Mouse (Mus musculus) MEL (cell line): ENCODE results near the gene AC109138.7. TPM values are rescaled to one million over a fixed set of nuclear protein-coding genes. Genes with fewer than 3 reads are reported as not detected.

ENCODE experiments used
- DNase-seq: peaks from one replicate; pipeline ENCODE4 v3.0.0; 2011; ENCODE audit warnings: low read depth, low spot score
- H3K27ac ChIP-seq: 2 replicates; pipeline ENCODE4 v1.5.1; 2012; ENCODE audit warnings: low read depth, mild to moderate bottlenecking, control low read depth, low read length, moderate library complexity; ENCODE audit not compliant: control insufficient read depth
- H3K27me3 ChIP-seq, 2 experiments: fragments of 150-350 bp in 1 of 2; sonication (generic) in 1 of 2; 2 replicates each; pipeline ENCODE4 v1.6.1; 2012; ENCODE audit warnings: low read length in 2 of 2, mild to moderate bottlenecking in 2 of 2, improper control_type of control experiment in 1 of 2, moderate library complexity in 1 of 2; ENCODE audit not compliant: insufficient read depth in 2 of 2, control insufficient read depth in 1 of 2
- H3K36me3 ChIP-seq, 2 experiments: 2 replicates each; pipeline ENCODE4 v1.6.1; 2012 to 2014; ENCODE audit warnings: low read length in 2 of 2, improper control_type of control experiment in 1 of 2, inconsistent platforms in 1 of 2, mild to moderate bottlenecking in 1 of 2; ENCODE audit not compliant: insufficient read depth in 2 of 2, control insufficient read depth in 1 of 2
- H3K4me1 ChIP-seq, 2 experiments: fragments of 150-350 bp in 1 of 2; sonication (generic) in 1 of 2; 2 replicates each; pipeline ENCODE4 v1.6.1; 2012; ENCODE audit warnings: low read length in 2 of 2, improper control_type of control experiment in 1 of 2, mild to moderate bottlenecking in 1 of 2; ENCODE audit not compliant: insufficient read depth in 2 of 2, control insufficient read depth in 1 of 2
- H3K4me3 ChIP-seq, 2 experiments: fragments of 150-350 bp in 1 of 2; sonication (generic) in 1 of 2; 2 replicates each; pipeline ENCODE4 v1.5.1; 2012; ENCODE audit warnings: low read depth in 2 of 2, low read length in 2 of 2, mild to moderate bottlenecking in 2 of 2, moderate library complexity in 2 of 2, control low read depth in 1 of 2, improper control_type of control experiment in 1 of 2; ENCODE audit not compliant: control insufficient read depth in 1 of 2, insufficient read depth in 1 of 2
- H3K79me2 ChIP-seq: 2 replicates; pipeline ENCODE4 v1.6.1; 2012; ENCODE audit warnings: mild to moderate bottlenecking, low read length, moderate library complexity; ENCODE audit not compliant: control insufficient read depth, poor library complexity, insufficient read depth
- H3K9ac ChIP-seq: 2 replicates; pipeline ENCODE4 v1.6.1; 2012; ENCODE audit warnings: low read depth, mild to moderate bottlenecking, control low read depth, low read length, moderate library complexity; ENCODE audit not compliant: control insufficient read depth, poor library complexity, severe bottlenecking
- H3K9me3 ChIP-seq: fragments of 150-350 bp; sonication (generic); replicated peaks from 2 replicates; pipeline ENCODE4 v1.6.1; 2012; ENCODE audit warnings: mild to moderate bottlenecking, low read length, improper control_type of control experiment, moderate library complexity; ENCODE audit not compliant: insufficient read depth
- CTCF ChIP-seq, 3 experiments: IDR thresholded peaks in 2 of 3; conservative IDR thresholded peaks in 1 of 3; 2 replicates each; pipeline ENCODE4 v1.5.1; 2011 to 2012; ENCODE audit warnings: low read length in 3 of 3, low read depth in 2 of 3, mild to moderate bottlenecking in 2 of 3, improper control_type of control experiment in 1 of 3, inconsistent platforms in 1 of 3, mixed read lengths in 1 of 3, moderate library complexity in 1 of 3; ENCODE audit not compliant: control insufficient read depth in 1 of 3, insufficient read depth in 1 of 3, poor library complexity in 1 of 3, severe bottlenecking in 1 of 3
- MAFK ChIP-seq: IDR thresholded peaks from 2 replicates; pipeline ENCODE4 v1.6.1; 2011; ENCODE audit warnings: low read depth, mild to moderate bottlenecking, low read length, improper control_type of control experiment, borderline replicate concordance
- MEF2A ChIP-seq: IDR thresholded peaks from 2 replicates; pipeline ENCODE4 v1.6.1; 2014; ENCODE audit warnings: low read depth, mild to moderate bottlenecking, inconsistent platforms, low read length, improper control_type of control experiment; ENCODE audit not compliant: poor library complexity, insufficient replicate concordance, severe bottlenecking; ENCODE audit errors: extremely low read depth
- MXI1 ChIP-seq: IDR thresholded peaks from 2 replicates; pipeline ENCODE4 v1.6.1; 2011; ENCODE audit warnings: mild to moderate bottlenecking, low read depth, low read length, improper control_type of control experiment
- MYB ChIP-seq: IDR thresholded peaks from 2 replicates; pipeline ENCODE4 v1.6.1; 2011; ENCODE audit warnings: mild to moderate bottlenecking, low read depth, low read length, improper control_type of control experiment
- POLR2A ChIP-seq, 2 experiments: IDR thresholded peaks; 2 replicates each; pipeline ENCODE4 v1.6.1; 2011 to 2012; ENCODE audit warnings: low read length in 2 of 2, mild to moderate bottlenecking in 2 of 2, control low read depth in 1 of 2, improper control_type of control experiment in 1 of 2, low read depth in 1 of 2, moderate library complexity in 1 of 2; ENCODE audit not compliant: control insufficient read depth in 1 of 2, insufficient read depth in 1 of 2, poor library complexity in 1 of 2
- POLR2AphosphoS5 ChIP-seq: IDR thresholded peaks from 2 replicates; pipeline ENCODE4 v1.6.1; 2012; ENCODE audit warnings: low read depth, borderline replicate concordance, mild to moderate bottlenecking, inconsistent platforms, low read length, moderate library complexity, mixed read lengths
- TCF12 ChIP-seq: IDR thresholded peaks from 2 replicates; pipeline ENCODE4 v1.6.1; 2014; ENCODE audit warnings: low read depth, mild to moderate bottlenecking, inconsistent platforms, low read length, improper control_type of control experiment, moderate library complexity
- ZKSCAN1 ChIP-seq: IDR thresholded peaks from 2 replicates; pipeline ENCODE4 v1.6.1; 2012; ENCODE audit warnings: low read depth, mild to moderate bottlenecking, inconsistent platforms, low read length, improper control_type of control experiment, moderate library complexity
- polyA plus RNA-seq, 2 experiments: library from polyadenylated mRNA; stranded (reverse) in 1 of 2; unstranded in 1 of 2; fragments of >175 nt in 1 of 2; fragments of >200 nt in 1 of 2; gene quantifications; 2 replicates each; pipeline versions ENCODE4 v1.2.1 to v1.2.4; 2012; ENCODE audit warnings: low replicate concordance in 2 of 2, low read depth in 1 of 2; ENCODE audit not compliant: insufficient read length in 2 of 2, insufficient read depth in 1 of 2, missing spikeins in 1 of 2
- total RNA-seq: library from RNA; depleted of rRNA; stranded (reverse); fragments of 300-350 nt; gene quantifications from 2 replicates; pipeline ENCODE4 v1.2.3, GENCODE M21; 2012

Gene AC109138.7
- total and polyA plus RNA-seq, 3 experiments: not detected

GRCm38 (mm10) chr19:4232651-4233050 lies 18.5 kb downstream of the AC109138.7 start:
- Histone ChIP-seq H3K4me1 (peaks cover 2 to 27% of the 10 kb centered on the region in 2 experiments; a peak in 3 of 4 replicates), H3K27me3 (0 out of 4 replicates have a peak, but pooled peaks cover 0 to 2% of the 10 kb centered on the region in 2 experiments)
- TF ChIP-seq POLR2A (IDR thresholded peaks at IDR 0.05; ENCODE audit: control insufficient read depth in 1 of 2, insufficient read depth in 1 of 2, low read depth in 1 of 2, low read length in 2 of 2, poor library complexity in 1 of 2) (no peak), MAFK (no peak), CTCF (IDR thresholded peaks at IDR 0.05 in 2 of 3, conservative IDR thresholded peaks at IDR 0.05 in 1 of 3; ENCODE audit: control insufficient read depth in 1 of 3, insufficient read depth in 1 of 3, low read depth in 2 of 3, low read length in 3 of 3, poor library complexity in 1 of 3, severe bottlenecking in 1 of 3) (no peak), MXI1 (no peak), ZKSCAN1 (no peak)
- TF ChIP-seq, all 39 proteins: peak for 0
- Histone ChIP-seq H3K36me3 (peaks cover 0 to 11% of the 10 kb centered on the region in 2 experiments; a peak in 2 of 4 replicates), H3K27ac (no peak overlapping the region), H3K4me3 (peak overlapping the region in 1 of 2 experiments; percentile 93; a peak in 2 of 4 replicates), H3K9ac (peak overlapping the region; percentile 71), H3K79me2 (peaks cover 2% of the 10 kb centered on the region; the same call in 1 of the 2 replicates), H3K9me3 (no peaks in the 10 kb centered on the region)
- DNase-seq: no peak

- Histone ChIP-seq H3K27me3 (0 out of 4 replicates have a peak, but pooled peaks cover 0 to 2% of the 10 kb centered on the region in 2 experiments), H3K79me2 (peaks cover 2% of the 10 kb centered on the region; the same call in 1 of the 2 replicates), H3K9ac (no peak overlapping the region), H3K4me1 (peaks cover 2 to 20% of the 10 kb centered on the region in 2 experiments; a peak in 3 of 4 replicates), H3K36me3 (peaks cover 0 to 11% of the 10 kb centered on the region in 2 experiments; a peak in 2 of 4 replicates), H3K9me3 (no peaks in the 10 kb centered on the region), H3K4me3 (no peak overlapping the region), H3K27ac (no peak overlapping the region)
- no peak for DNase-seq
- no peak for TF ChIP-seq MAFK
- no peak for TF ChIP-seq POLR2AphosphoS5
- no peak for TF ChIP-seq MYB
Observed at GRCm38 (mm10) chr19:4234548-4234947, 20.4 kb downstream of the AC109138.7 start.

GRCm38 (mm10) chr19:4240247-4240668 lies 26.1 kb downstream of the AC109138.7 start:
- H3K4me3 ChIP-seq: no peak overlapping the region
- H3K27ac ChIP-seq: no peak overlapping the region
- no peak for DNase-seq
- H3K79me2 ChIP-seq: no peaks in the 10 kb centered on the region
- TF ChIP-seq MEF2A: no peak
- TF ChIP-seq MYB: no peak
- no peak for TF ChIP-seq TCF12
- H3K9me3 ChIP-seq: no peaks in the 10 kb centered on the region
- H3K27me3 ChIP-seq: 0 out of 4 replicates have a peak, but pooled peaks cover 0 to 2% of the 10 kb centered on the region in 2 experiments
- peaks cover 0 to 3% of the 10 kb centered on the region in 2 experiments; a peak in 1 of 4 replicates for H3K36me3 ChIP-seq
- H3K9ac ChIP-seq: no peak overlapping the region
- peaks cover 0 to 3% of the 10 kb centered on the region in 2 experiments; a peak in 2 of 4 replicates for H3K4me1 ChIP-seq
